Mouse (Mus musculus) spleen, adult 2 months (tissue): ENCODE measurements around the gene Myrip.

Experiments
- CTCF ChIP-seq: fragments of 200-500 bp; IDR thresholded peaks from 2 replicates; pipeline ENCODE4 v1.5.1; 2011; ENCODE audit warnings: mild to moderate bottlenecking, inconsistent platforms; ENCODE audit not compliant: insufficient read depth, insufficient read length, insufficient replicate concordance; ENCODE audit errors: extremely low read depth
- POLR2A ChIP-seq: fragments of 200-500 bp; IDR thresholded peaks from 2 replicates; pipeline ENCODE4 v1.6.1; 2011; ENCODE audit warnings: low read depth, low read length, inconsistent platforms

DNA sequence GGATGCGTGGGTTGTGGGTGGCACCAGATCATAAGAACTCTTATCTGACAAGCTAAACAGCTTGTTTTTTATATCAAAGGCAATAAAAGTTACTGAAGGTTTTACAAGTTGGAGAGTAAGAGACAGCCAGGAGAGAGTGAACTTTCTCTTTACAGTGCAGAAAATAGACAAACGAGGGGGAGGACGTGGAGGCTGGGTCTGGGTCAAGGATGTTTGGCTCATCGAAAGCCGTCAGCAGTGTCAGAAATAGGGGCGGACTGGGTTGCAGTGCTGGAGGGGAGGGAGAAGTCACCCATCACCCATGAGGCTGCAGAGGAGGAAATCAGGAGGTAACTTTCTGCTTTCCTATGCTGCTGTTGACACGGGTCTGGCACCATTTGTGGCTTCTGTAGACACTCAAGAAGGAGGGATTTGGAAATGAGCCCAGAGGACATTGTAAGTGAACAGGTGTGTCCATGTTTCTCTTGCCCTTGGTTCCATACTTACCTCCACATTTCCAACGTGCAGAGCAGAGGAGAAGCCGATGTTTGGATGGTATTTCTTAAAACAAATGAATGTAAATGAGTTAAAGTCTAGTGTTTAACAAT, 18.8 kb upstream of the Myrip start:
- no peak for TF ChIP-seq CTCF
- no peak for TF ChIP-seq POLR2A
